Mouse (Mus musculus): ENCODE data around the gene Fxr2.
A peak's percentile ranks its signal among the peaks of the same experiment; 100 is the strongest.
"Not testable (repeated sequence)": the region's sequence is repeated elsewhere in the genome, so short reads cannot be mapped to it uniquely, and the experiment has no call there.

Gene Fxr2

GRCm38 (mm10) chr11:69610899-69611298 is 21.9 kb upstream of the Fxr2 start:
- DNase-seq (ENCODE audit: low spot score) = no peak

- DNase-seq (ENCODE audit: low spot score) = peak; percentile 92
Observed at GRCm38 (mm10) chr11:69613553-69614256, 19.1 kb upstream of the Fxr2 start.

GRCm38 (mm10) chr11:69614257-69614588 is 18.6 kb upstream of the Fxr2 start:
- not testable (repeated sequence) for DNase-seq (ENCODE audit: low spot score)

- no peak for DNase-seq (ENCODE audit: low spot score)
Observed at GRCm38 (mm10) chr11:69616781-69617180, 16.0 kb upstream of the Fxr2 start.

- DNase-seq (ENCODE audit: low spot score) = no peak
Observed at GRCm38 (mm10) chr11:69617805-69618204, 15.0 kb upstream of the Fxr2 start, which contains the start of gene Shbg. Shbg (minus strand) TSS chr11:69617905.

- DNase-seq (ENCODE audit: low spot score) = no peak
Observed at GRCm38 (mm10) chr11:69620394-69621081, 12.3 kb upstream of the Fxr2 start.

- peak; percentile 93 for DNase-seq (ENCODE audit: low spot score)
Observed at GRCm38 (mm10) chr11:69621571-69622268, 11.1 kb upstream of the Fxr2 start, which contains the start of gene Sat2. Sat2 (plus strand) TSS chr11:69622024.

- DNase-seq (ENCODE audit: low spot score) = peak; percentile 29
Observed at GRCm38 (mm10) chr11:69622406-69622805, 10.4 kb upstream of the Fxr2 start.

GRCm38 (mm10) chr11:69623006-69623405 is 9.8 kb upstream of the Fxr2 start:
- no peak for DNase-seq (ENCODE audit: low spot score)

- DNase-seq (ENCODE audit: low spot score) = not testable (repeated sequence)
Observed at GRCm38 (mm10) chr11:69624339-69624738, 8.5 kb upstream of the Fxr2 start.

GRCm38 (mm10) chr11:69628286-69628685 is 4.5 kb upstream of the Fxr2 start:
- DNase-seq (ENCODE audit: low spot score) = peak; percentile 92

- DNase-seq (ENCODE audit: low spot score) = peak; percentile 45
Observed at GRCm38 (mm10) chr11:69629802-69630201, 3.0 kb upstream of the Fxr2 start.

- peak; percentile 55 for DNase-seq (ENCODE audit: low spot score)
Observed at GRCm38 (mm10) chr11:69633128-69633866, 507 bp downstream of the Fxr2 start.

GRCm38 (mm10) chr11:69635471-69635870 is 2.7 kb downstream of the Fxr2 start:
- no peak for DNase-seq (ENCODE audit: low spot score)

- no peak for DNase-seq (ENCODE audit: low spot score)
Observed at GRCm38 (mm10) chr11:69645860-69646259, 13.1 kb downstream of the Fxr2 start.

GRCm38 (mm10) chr11:69653399-69653798 is 20.6 kb downstream of the Fxr2 start:
- no peak for DNase-seq (ENCODE audit: low spot score)

- DNase-seq (ENCODE audit: low spot score) = no peak
Observed at GRCm38 (mm10) chr11:69654760-69655159, 22.0 kb downstream of the Fxr2 start.

GRCm38 (mm10) chr11:69655264-69656064 is 22.7 kb downstream of the Fxr2 start, which contains the start of gene Sox15:
Sox15 (plus strand) TSS chr11:69655314.
- DNase-seq (ENCODE audit: low spot score) = peak; percentile 90

GRCm38 (mm10) chr11:69656065-69656455 is 23.3 kb downstream of the Fxr2 start:
- no peak for DNase-seq (ENCODE audit: low spot score)

- DNase-seq (ENCODE audit: low spot score) = peak; percentile 89
Observed at GRCm38 (mm10) chr11:69656617-69657461, 24.0 kb downstream of the Fxr2 start.
